Mouse (Mus musculus): ENCODE results near the gene Tmem262. TPM values are rescaled to one million over a fixed set of nuclear protein-coding genes. Genes with fewer than 3 reads are reported as not detected.

Gene Tmem262
- 0.44 TPM in 1 of 2 replicates, not detected in the other for polyA plus RNA-seq (2015; fragmentation: Nextera tagmentation; extraction: Ambion mirVana)

GRCm38 (mm10) chr19:6079983-6080480, at the start of gene Tmem262:
Tmem262 (plus strand) TSS chr19:6080033.
- no peak for DNase-seq (ENCODE audit: low spot score)

- no peak for DNase-seq (ENCODE audit: low spot score)
Measured at GRCm38 (mm10) chr19:6030520-6031280, 49.1 kb upstream of the Tmem262 start.

GRCm38 (mm10) chr19:6035966-6036585, 43.8 kb upstream of the Tmem262 start:
- no peak for DNase-seq (ENCODE audit: low spot score)

- DNase-seq (ENCODE audit: low spot score) = no peak
Measured at GRCm38 (mm10) chr19:6037695-6038094, 42.1 kb upstream of the Tmem262 start.

GRCm38 (mm10) chr19:6038326-6038725, 41.5 kb upstream of the Tmem262 start:
- no peak for DNase-seq (ENCODE audit: low spot score)

- no peak for DNase-seq (ENCODE audit: low spot score)
Measured at GRCm38 (mm10) chr19:6040002-6040401, 39.8 kb upstream of the Tmem262 start.

GRCm38 (mm10) chr19:6042293-6042692, 37.5 kb upstream of the Tmem262 start:
- DNase-seq (ENCODE audit: low spot score) = no peak

GRCm38 (mm10) chr19:6044102-6044501, 35.7 kb upstream of the Tmem262 start:
- peak; percentile 54 for DNase-seq (ENCODE audit: low spot score)

- DNase-seq (ENCODE audit: low spot score) = no peak
Measured at GRCm38 (mm10) chr19:6045366-6046293, 34.2 kb upstream of the Tmem262 start.

GRCm38 (mm10) chr19:6046294-6047153, 33.3 kb upstream of the Tmem262 start, which contains the start of gene Syvn1:
Syvn1 (plus strand) TSS chr19:6046576.
- DNase-seq (ENCODE audit: low spot score) = peak; percentile 95

- no peak for DNase-seq (ENCODE audit: low spot score)
Measured at GRCm38 (mm10) chr19:6047154-6047898, 32.5 kb upstream of the Tmem262 start.

- no peak for DNase-seq (ENCODE audit: low spot score)
Measured at GRCm38 (mm10) chr19:6047899-6048166, 32.0 kb upstream of the Tmem262 start.

- DNase-seq (ENCODE audit: low spot score) = no peak
Measured at GRCm38 (mm10) chr19:6048681-6049410, 31.0 kb upstream of the Tmem262 start.

- no peak for DNase-seq (ENCODE audit: low spot score)
Measured at GRCm38 (mm10) chr19:6052516-6052915, 27.3 kb upstream of the Tmem262 start.

- no peak for DNase-seq (ENCODE audit: low spot score)
Measured at GRCm38 (mm10) chr19:6054296-6054695, 25.5 kb upstream of the Tmem262 start.

GRCm38 (mm10) chr19:6056696-6057095, 23.1 kb upstream of the Tmem262 start:
- DNase-seq (ENCODE audit: low spot score) = no peak

- peak; percentile 99 for DNase-seq (ENCODE audit: low spot score)
Measured at GRCm38 (mm10) chr19:6057313-6058096, 22.3 kb upstream of the Tmem262 start, which contains the start of the genes Mrpl49 and Fau. Mrpl49 (minus strand) TSS chr19:6057785. Fau (plus strand) TSS chr19:6057844.

- no peak for DNase-seq (ENCODE audit: low spot score)
Measured at GRCm38 (mm10) chr19:6058513-6058912, 21.3 kb upstream of the Tmem262 start.
